Mouse (Mus musculus) myocyte (in vitro differentiated cells): ENCODE results near the gene Cbarp.
A peak's percentile ranks its signal among the peaks of the same experiment; 100 is the strongest.

Source experiments
- E2F4 ChIP-seq: IDR thresholded peaks from one replicate; pipeline ENCODE4 v1.6.1; 2011; ENCODE audit warnings: mild to moderate bottlenecking, control low read depth, moderate library complexity; ENCODE audit not compliant: insufficient read depth
- MAX ChIP-seq: IDR thresholded peaks from one replicate; pipeline ENCODE4 v1.6.1; 2011; ENCODE audit warnings: low read depth, mild to moderate bottlenecking, control low read depth
- MYOG ChIP-seq, 3 experiments: IDR thresholded peaks; one replicate each; pipeline ENCODE4 v1.6.1; 2011; ENCODE audit warnings: control low read depth in 2 of 3, low read depth in 2 of 3, mild to moderate bottlenecking in 2 of 3; ENCODE audit not compliant: insufficient read length in 2 of 3, control insufficient read depth in 1 of 3, insufficient read depth in 1 of 3
- POLR2A ChIP-seq: IDR thresholded peaks from one replicate; pipeline ENCODE4 v1.6.1; 2011; ENCODE audit warnings: low read depth, mild to moderate bottlenecking, control low read depth, moderate library complexity; ENCODE audit not compliant: insufficient read length
- POLR2AphosphoS2 ChIP-seq: IDR thresholded peaks from one replicate; pipeline ENCODE4 v1.6.1; 2011; ENCODE audit warnings: low read depth, control low read depth; ENCODE audit not compliant: insufficient read length
- USF1 ChIP-seq: IDR thresholded peaks from one replicate; pipeline ENCODE4 v1.6.1; 2011; ENCODE audit warnings: low read depth, mild to moderate bottlenecking, control low read depth, moderate library complexity

GRCm38 (mm10) chr10:80107678-80108077 lies 33.0 kb downstream of the Cbarp start:
- TF ChIP-seq POLR2A (no peak), POLR2AphosphoS2 (no peak), MAX (no peak), MYOG (IDR thresholded peaks at IDR 0.05; ENCODE audit: control insufficient read depth in 1 of 3, insufficient read depth in 1 of 3, insufficient read length in 2 of 3, low read depth in 2 of 3) (peak in 1 of 3 experiments; percentile 68), E2F4 (no peak), USF1 (no peak)
